Mouse (Mus musculus): ENCODE results near the gene Frem3. TPM values are rescaled to one million over a fixed set of nuclear protein-coding genes. Genes with fewer than 3 reads are reported as not detected.

Frem3 gene
- total and polyA plus RNA-seq, 2 experiments = under 0.01 TPM; not detected in 1

DNA sequence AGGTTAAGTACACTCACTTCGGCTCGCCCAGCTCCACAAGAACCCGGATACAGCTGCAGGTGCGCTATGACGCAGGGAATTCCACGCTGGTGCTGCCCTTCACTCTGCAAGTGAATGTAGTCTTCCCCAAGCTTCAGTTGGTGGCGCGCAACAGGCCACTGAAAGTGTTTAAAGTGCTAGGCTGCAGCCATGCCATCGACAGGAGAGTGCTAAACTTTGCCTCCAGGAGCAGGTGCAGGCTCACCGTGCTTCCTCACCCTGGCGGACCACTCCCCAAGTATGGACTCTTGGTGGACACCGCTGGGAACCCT, 516 bp downstream of the Frem3 start:
- no peak overlapping the region for H3K27ac ChIP-seq (replicated peaks; ENCODE audit: insufficient read depth, low read depth, low read length)
- H3K79me2 ChIP-seq (ENCODE audit: control insufficient read depth, insufficient read depth, low read length) = no peaks in the 10 kb centered on the region
- H3K4me3 ChIP-seq (ENCODE audit: insufficient read depth, low read depth, low read length) = no peak overlapping the region
- no peak overlapping the region for H3K9ac ChIP-seq (ENCODE audit: low read depth, low read length)
- no peak for TF ChIP-seq POLR2A (IDR thresholded peaks at IDR 0.05; ENCODE audit: extremely low read depth, insufficient read depth, low read length)
- no peak for TF ChIP-seq CTCF (IDR thresholded peaks at IDR 0.05; ENCODE audit: low read depth, low read length)
- DNase-seq (ENCODE audit: extremely low read depth, low read depth, low spot score) = no peak
- no peaks in the 10 kb centered on the region for H3K27me3 ChIP-seq (ENCODE audit: control insufficient read depth, insufficient read depth, low read length)
- no peaks in the 10 kb centered on the region for H3K4me1 ChIP-seq (ENCODE audit: control insufficient read depth, insufficient read depth, low read length)
- 4% methylated on average over 12 of the region's 12 CpGs for WGBS
- no peaks in the 10 kb centered on the region for H3K36me3 ChIP-seq (ENCODE audit: control insufficient read depth, insufficient read depth, low read length)

DNA sequence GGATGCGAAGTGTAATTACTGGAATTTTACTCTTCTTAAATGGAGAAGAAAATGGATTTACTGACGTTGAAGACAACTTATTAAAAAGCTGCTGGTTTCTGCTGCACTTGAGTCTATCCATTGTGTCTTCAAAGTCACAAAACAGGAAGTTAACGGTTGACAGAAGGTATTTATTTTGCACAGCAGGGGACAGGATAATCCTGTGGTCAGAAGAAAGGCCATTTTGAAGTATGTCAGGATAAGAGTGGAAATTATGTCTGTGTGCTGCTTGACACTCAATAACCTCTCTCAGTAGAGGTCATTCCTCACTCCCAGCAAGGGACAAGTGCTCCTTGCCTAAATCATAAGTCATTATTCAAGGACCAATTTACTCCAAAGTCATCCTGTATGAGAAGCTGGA, 8.9 kb downstream of the Frem3 start:
- 58% methylated on average over 3 of the region's 3 CpGs for WGBS
- Histone ChIP-seq H3K79me2 (ENCODE audit: control insufficient read depth, insufficient read depth, low read length) (no peaks in the 10 kb centered on the region), H3K4me1 (ENCODE audit: control insufficient read depth, insufficient read depth, low read length) (no peaks in the 10 kb centered on the region), H3K4me3 (ENCODE audit: insufficient read depth, low read depth, low read length) (no peak overlapping the region), H3K27ac (replicated peaks; ENCODE audit: insufficient read depth, low read depth, low read length) (no peak overlapping the region), H3K9ac (ENCODE audit: low read depth, low read length) (no peak overlapping the region), H3K27me3 (ENCODE audit: control insufficient read depth, insufficient read depth, low read length) (no peaks in the 10 kb centered on the region), H3K36me3 (ENCODE audit: control insufficient read depth, insufficient read depth, low read length) (no peaks in the 10 kb centered on the region)
- TF ChIP-seq POLR2A (IDR thresholded peaks at IDR 0.05; ENCODE audit: extremely low read depth, insufficient read depth, low read length) (no peak), CTCF (IDR thresholded peaks at IDR 0.05; ENCODE audit: low read depth, low read length) (no peak)
- no peak for DNase-seq (ENCODE audit: extremely low read depth, low read depth, low spot score)

DNA sequence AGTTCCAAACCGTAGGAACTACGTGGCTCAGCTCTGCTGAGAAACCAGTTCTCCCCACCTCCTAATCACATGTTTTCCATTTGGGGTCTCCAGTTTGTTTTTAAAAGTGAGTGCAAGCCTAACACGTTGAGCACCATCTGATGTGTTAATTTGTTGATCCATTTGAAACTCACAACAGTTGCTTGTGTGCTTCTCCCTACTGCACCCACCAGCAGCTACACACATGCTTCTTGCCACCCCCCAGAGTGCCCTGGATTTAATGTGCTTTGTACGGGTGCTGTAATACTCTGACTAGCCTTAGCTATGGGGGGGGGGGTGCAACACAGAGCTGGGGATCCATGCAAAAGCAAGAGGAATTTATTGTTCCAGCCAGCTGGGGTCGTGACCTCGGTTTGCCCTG, 36.5 kb downstream of the Frem3 start:
- Histone ChIP-seq H3K4me1 (ENCODE audit: control insufficient read depth, insufficient read depth, low read length) (no peaks in the 10 kb centered on the region), H3K9ac (ENCODE audit: low read depth, low read length) (no peak overlapping the region), H3K27me3 (ENCODE audit: control insufficient read depth, insufficient read depth, low read length) (no peaks in the 10 kb centered on the region), H3K27ac (replicated peaks; ENCODE audit: insufficient read depth, low read depth, low read length) (no peak overlapping the region), H3K79me2 (ENCODE audit: control insufficient read depth, insufficient read depth, low read length) (no peaks in the 10 kb centered on the region), H3K4me3 (ENCODE audit: insufficient read depth, low read depth, low read length) (no peak overlapping the region), H3K36me3 (ENCODE audit: control insufficient read depth, insufficient read depth, low read length) (no peaks in the 10 kb centered on the region)
- no peak for DNase-seq (ENCODE audit: extremely low read depth, low read depth, low spot score)
- 75% methylated on average over 6 of the region's 6 CpGs for WGBS
- no peak for TF ChIP-seq CTCF (IDR thresholded peaks at IDR 0.05; ENCODE audit: low read depth, low read length)
- TF ChIP-seq POLR2A (IDR thresholded peaks at IDR 0.05; ENCODE audit: extremely low read depth, insufficient read depth, low read length) = no peak

DNA sequence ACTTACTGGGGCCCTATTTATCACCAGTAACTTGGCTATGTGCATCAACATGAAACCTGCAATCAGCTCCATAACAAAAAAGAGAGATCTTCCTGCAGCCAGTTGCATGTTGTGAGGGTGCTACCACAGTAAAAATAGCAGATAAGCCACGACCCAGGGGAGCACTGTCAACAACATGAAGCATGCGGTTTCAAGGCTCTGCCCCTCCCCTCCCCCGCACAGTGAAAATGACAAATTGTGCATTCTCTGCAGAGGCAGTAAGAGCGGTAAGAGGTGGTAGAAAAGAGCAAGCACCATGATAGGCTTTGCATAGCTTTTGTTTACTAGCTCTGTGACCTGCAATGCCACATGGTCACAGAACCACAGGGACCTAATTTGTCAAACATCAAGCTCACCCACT, 46.8 kb downstream of the Frem3 start:
- H3K27me3 ChIP-seq (ENCODE audit: control insufficient read depth, insufficient read depth, low read length) = no peaks in the 10 kb centered on the region
- no peaks in the 10 kb centered on the region for H3K4me1 ChIP-seq (ENCODE audit: control insufficient read depth, insufficient read depth, low read length)
- DNase-seq (ENCODE audit: extremely low read depth, low read depth, low spot score) = no peak
- H3K9ac ChIP-seq (ENCODE audit: low read depth, low read length) = no peak overlapping the region
- no peak overlapping the region for H3K4me3 ChIP-seq (ENCODE audit: insufficient read depth, low read depth, low read length)
- no peak overlapping the region for H3K27ac ChIP-seq (replicated peaks; ENCODE audit: insufficient read depth, low read depth, low read length)
- no peaks in the 10 kb centered on the region for H3K79me2 ChIP-seq (ENCODE audit: control insufficient read depth, insufficient read depth, low read length)
- no peaks in the 10 kb centered on the region for H3K36me3 ChIP-seq (ENCODE audit: control insufficient read depth, insufficient read depth, low read length)
- no peak for TF ChIP-seq POLR2A (IDR thresholded peaks at IDR 0.05; ENCODE audit: extremely low read depth, insufficient read depth, low read length)
- TF ChIP-seq CTCF (IDR thresholded peaks at IDR 0.05; ENCODE audit: low read depth, low read length) = no peak
- 43% methylated on average over 4 of the region's 4 CpGs for WGBS

DNA sequence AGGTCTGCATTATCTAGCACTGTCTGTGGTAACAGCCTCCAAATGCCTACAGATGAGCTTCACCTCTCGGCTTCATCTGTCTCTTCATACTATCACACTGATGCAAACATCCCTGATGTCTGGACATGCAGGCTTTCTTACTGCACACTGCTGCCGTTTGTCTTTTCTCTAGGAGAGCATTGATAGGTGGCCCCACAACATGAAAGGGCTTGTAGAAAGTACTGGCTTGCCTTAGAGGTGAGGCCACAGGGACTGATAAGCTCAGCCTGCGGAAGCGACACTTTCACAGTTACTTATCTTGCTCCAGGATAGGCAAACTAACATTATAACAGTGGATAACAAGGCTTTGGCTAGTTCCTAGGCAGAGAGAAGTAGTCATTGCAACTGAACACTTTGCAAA, 50.2 kb downstream of the Frem3 start:
- H3K9ac ChIP-seq (ENCODE audit: low read depth, low read length) = no peak overlapping the region
- H3K4me1 ChIP-seq (ENCODE audit: control insufficient read depth, insufficient read depth, low read length) = no peaks in the 10 kb centered on the region
- WGBS = 42% methylated on average over 4 of the region's 4 CpGs
- no peaks in the 10 kb centered on the region for H3K27me3 ChIP-seq (ENCODE audit: control insufficient read depth, insufficient read depth, low read length)
- no peak overlapping the region for H3K4me3 ChIP-seq (ENCODE audit: insufficient read depth, low read depth, low read length)
- H3K79me2 ChIP-seq (ENCODE audit: control insufficient read depth, insufficient read depth, low read length) = no peaks in the 10 kb centered on the region
- no peak for TF ChIP-seq POLR2A (IDR thresholded peaks at IDR 0.05; ENCODE audit: extremely low read depth, insufficient read depth, low read length)
- TF ChIP-seq CTCF (IDR thresholded peaks at IDR 0.05; ENCODE audit: low read depth, low read length) = no peak
- no peak for DNase-seq (ENCODE audit: extremely low read depth, low read depth, low spot score)
- no peaks in the 10 kb centered on the region for H3K36me3 ChIP-seq (ENCODE audit: control insufficient read depth, insufficient read depth, low read length)
- H3K27ac ChIP-seq (replicated peaks; ENCODE audit: insufficient read depth, low read depth, low read length) = no peak overlapping the region

DNA sequence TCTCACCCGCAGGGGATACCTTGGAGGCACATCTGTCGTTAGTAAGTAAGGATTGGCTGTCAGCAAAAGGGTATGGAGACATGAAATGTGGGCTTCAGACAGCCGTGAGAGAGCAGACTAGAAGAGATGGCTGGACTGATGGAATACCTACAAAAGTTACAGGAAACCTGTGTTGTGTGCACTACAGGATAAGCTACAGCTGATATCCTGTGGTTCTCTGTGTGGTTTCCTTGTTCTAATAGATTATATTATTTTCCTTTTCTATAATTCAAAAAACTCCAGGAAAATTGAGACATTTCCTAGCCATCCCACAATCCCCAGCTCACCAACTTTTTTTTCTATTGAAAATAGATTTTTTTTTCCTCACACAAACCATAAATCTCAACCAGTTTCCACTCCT, 52.6 kb downstream of the Frem3 start:
- no peak overlapping the region for H3K27ac ChIP-seq (replicated peaks; ENCODE audit: insufficient read depth, low read depth, low read length)

More for the DNA sequence above, 52.6 kb downstream of the Frem3 start:
- WGBS = 73% methylated on average over 3 of the region's 3 CpGs
- H3K36me3 ChIP-seq (ENCODE audit: control insufficient read depth, insufficient read depth, low read length) = no peaks in the 10 kb centered on the region
- H3K9ac ChIP-seq (ENCODE audit: low read depth, low read length) = no peak overlapping the region
- no peaks in the 10 kb centered on the region for H3K27me3 ChIP-seq (ENCODE audit: control insufficient read depth, insufficient read depth, low read length)
- no peaks in the 10 kb centered on the region for H3K4me1 ChIP-seq (ENCODE audit: control insufficient read depth, insufficient read depth, low read length)
- no peaks in the 10 kb centered on the region for H3K79me2 ChIP-seq (ENCODE audit: control insufficient read depth, insufficient read depth, low read length)
- H3K4me3 ChIP-seq (ENCODE audit: insufficient read depth, low read depth, low read length) = no peak overlapping the region
- no peak for TF ChIP-seq POLR2A (IDR thresholded peaks at IDR 0.05; ENCODE audit: extremely low read depth, insufficient read depth, low read length)
- TF ChIP-seq CTCF (IDR thresholded peaks at IDR 0.05; ENCODE audit: low read depth, low read length) = no peak
- DNase-seq (ENCODE audit: extremely low read depth, low read depth, low spot score) = no peak

Data from liver, adult 2 months (tissue).